Mouse (Mus musculus) ES-Bruce4 (cell line): ENCODE results near the gene Cdc14a. TPM values are rescaled to one million over a fixed set of nuclear protein-coding genes. Genes with fewer than 3 reads are reported as not detected.

Experiments used
- H3K27ac ChIP-seq: 2 replicates; pipeline ENCODE4 v1.5.1; 2012; ENCODE audit warnings: low read length, inconsistent platforms; ENCODE audit not compliant: insufficient read depth
- H3K27me3 ChIP-seq: 2 replicates; pipeline ENCODE4 v1.6.1; 2012; ENCODE audit warnings: mild to moderate bottlenecking, low read length, inconsistent platforms; ENCODE audit not compliant: control insufficient read depth, poor library complexity, insufficient read depth, severe bottlenecking
- H3K36me3 ChIP-seq: 2 replicates; pipeline ENCODE4 v1.6.1; 2012; ENCODE audit warnings: inconsistent platforms, mild to moderate bottlenecking, low read length, moderate library complexity; ENCODE audit not compliant: control insufficient read depth, poor library complexity, insufficient read depth, severe bottlenecking
- H3K4me1 ChIP-seq: one replicate; pipeline ENCODE4 v1.8.1; 2011; ENCODE audit warnings: low read length; ENCODE audit not compliant: control insufficient read depth, insufficient read depth
- H3K4me3 ChIP-seq: 2 replicates; pipeline ENCODE4 v1.5.1; 2011; ENCODE audit warnings: low read depth, mild to moderate bottlenecking, low read length
- H3K9ac ChIP-seq: 2 replicates; pipeline ENCODE4 v1.6.1; 2012; ENCODE audit warnings: low read depth, mild to moderate bottlenecking, inconsistent platforms; ENCODE audit not compliant: poor library complexity, severe bottlenecking
- H3K9me3 ChIP-seq: replicated peaks from 2 replicates; pipeline ENCODE4 v1.6.1; 2012; ENCODE audit warnings: mild to moderate bottlenecking, low read length, inconsistent platforms; ENCODE audit not compliant: control insufficient read depth, poor library complexity, insufficient read depth, severe bottlenecking
- CTCF ChIP-seq: IDR thresholded peaks from one replicate; pipeline ENCODE4 v1.8.1; 2011; ENCODE audit warnings: low read depth, low read length
- EP300 ChIP-seq: IDR thresholded peaks from 2 replicates; pipeline ENCODE4 v1.6.1; 2011; ENCODE audit warnings: low read depth, low read length; ENCODE audit not compliant: insufficient read depth
- POLR2A ChIP-seq: IDR thresholded peaks from one replicate; pipeline ENCODE4 v1.8.1; 2011; ENCODE audit warnings: low read length; ENCODE audit not compliant: insufficient read depth
- polyA plus RNA-seq: library from polyadenylated mRNA; stranded (reverse); fragments of >200 nt; gene quantifications from 2 replicates; pipeline ENCODE4 v1.2.4, GENCODE M21; 2011; ENCODE audit warnings: low read depth; ENCODE audit not compliant: missing spikeins, insufficient read depth, insufficient read length

Cdc14a gene
- polyA plus RNA-seq, 1 experiment: 3.6 TPM

GRCm38 (mm10) chr3:116325501-116325900 lies 98.3 kb downstream of the Cdc14a start:
- H3K4me3 ChIP-seq: no peak overlapping the region

GRCm38 (mm10) chr3:116319696-116320095 lies 104.1 kb downstream of the Cdc14a start:
- TF ChIP-seq EP300 (no peak), CTCF (no peak), POLR2A (no peak)
- H3K4me1 ChIP-seq: no peaks in the 10 kb centered on the region
- H3K27ac ChIP-seq: no peak overlapping the region
- H3K27me3 ChIP-seq: no peaks in the 10 kb centered on the region
- H3K9me3 ChIP-seq: no peaks in the 10 kb centered on the region
- no peaks in the 10 kb centered on the region for H3K36me3 ChIP-seq
- H3K9ac ChIP-seq: no peak overlapping the region
- H3K4me3 ChIP-seq: no peak overlapping the region

More at GRCm38 (mm10) chr3:116325501-116325900, 98.3 kb downstream of the Cdc14a start:
- Histone ChIP-seq H3K27me3 (no peaks in the 10 kb centered on the region), H3K9ac (no peak overlapping the region), H3K9me3 (no peaks in the 10 kb centered on the region), H3K4me1 (peaks cover 2% of the 10 kb centered on the region), H3K27ac (no peak overlapping the region), H3K36me3 (no peaks in the 10 kb centered on the region)
- TF ChIP-seq EP300: no peak
- no peak for TF ChIP-seq CTCF
- no peak for TF ChIP-seq POLR2A

- no peak overlapping the region for H3K4me3 ChIP-seq
- no peaks in the 10 kb centered on the region for H3K36me3 ChIP-seq
- H3K27me3 ChIP-seq: no peaks in the 10 kb centered on the region
- H3K4me1 ChIP-seq: no peaks in the 10 kb centered on the region
- no peak overlapping the region for H3K9ac ChIP-seq
- TF ChIP-seq POLR2A (no peak), EP300 (no peak)
- no peak overlapping the region for H3K27ac ChIP-seq
- no peaks in the 10 kb centered on the region for H3K9me3 ChIP-seq
These were observed 112.0 kb downstream of the Cdc14a start for GRCm38 (mm10) chr3:116311838-116312237.

- H3K36me3 ChIP-seq: no peaks in the 10 kb centered on the region
- no peak overlapping the region for H3K4me3 ChIP-seq
- H3K27ac ChIP-seq: no peak overlapping the region
- H3K4me1 ChIP-seq: no peaks in the 10 kb centered on the region
- TF ChIP-seq POLR2A (no peak), CTCF (no peak), EP300 (no peak)
- no peaks in the 10 kb centered on the region for H3K9me3 ChIP-seq
- H3K9ac ChIP-seq: no peak overlapping the region
- no peaks in the 10 kb centered on the region for H3K27me3 ChIP-seq
These were observed 112.7 kb downstream of the Cdc14a start for GRCm38 (mm10) chr3:116311173-116311572.

GRCm38 (mm10) chr3:116310672-116311071 lies 113.2 kb downstream of the Cdc14a start:
- H3K36me3 ChIP-seq: no peaks in the 10 kb centered on the region
- no peaks in the 10 kb centered on the region for H3K27me3 ChIP-seq
- H3K9ac ChIP-seq: no peak overlapping the region
- H3K4me1 ChIP-seq: no peaks in the 10 kb centered on the region
- TF ChIP-seq CTCF: no peak
- no peak for TF ChIP-seq POLR2A
- no peak for TF ChIP-seq EP300
- H3K9me3 ChIP-seq: no peaks in the 10 kb centered on the region
- H3K4me3 ChIP-seq: no peak overlapping the region
- H3K27ac ChIP-seq: no peak overlapping the region

- no peak for TF ChIP-seq EP300
- TF ChIP-seq POLR2A: no peak
- TF ChIP-seq CTCF: no peak
- Histone ChIP-seq H3K36me3 (no peaks in the 10 kb centered on the region), H3K4me1 (no peaks in the 10 kb centered on the region), H3K27me3 (no peaks in the 10 kb centered on the region), H3K27ac (no peak overlapping the region), H3K9ac (no peak overlapping the region), H3K9me3 (no peaks in the 10 kb centered on the region), H3K4me3 (no peak overlapping the region)
These were observed 113.8 kb downstream of the Cdc14a start for GRCm38 (mm10) chr3:116310033-116310432.
